Mouse (Mus musculus) CH12.LX (cell line): ENCODE results near the gene Mpp5. TPM values are rescaled to one million over a fixed set of nuclear protein-coding genes. Genes with fewer than 3 reads are reported as not detected.

Experiments
- DNase-seq: peaks from one replicate; pipeline ENCODE4 v3.0.0-alpha.2; 2013; ENCODE audit errors: extremely low read depth
- H3K27ac ChIP-seq: 2 replicates; pipeline ENCODE4 v1.5.1; 2012; ENCODE audit warnings: low read depth, mild to moderate bottlenecking, control low read depth, moderate library complexity; ENCODE audit not compliant: insufficient read depth
- H3K27me3 ChIP-seq: replicated peaks from 2 replicates; pipeline ENCODE3; 2012; ENCODE audit warnings: inconsistent platforms
- H3K36me3 ChIP-seq, 2 experiments: replicated peaks in 1 of 2; 2 replicates each; pipeline versions ENCODE3 to v1.6.1; 2012; ENCODE audit warnings: inconsistent platforms in 1 of 2, low read length in 1 of 2, mild to moderate bottlenecking in 1 of 2, mixed read lengths in 1 of 2, moderate library complexity in 1 of 2; ENCODE audit not compliant: control insufficient read depth in 1 of 2, insufficient read depth in 1 of 2
- H3K4me1 ChIP-seq, 2 experiments: 2 replicates each; pipeline ENCODE4 v1.6.1; 2012; ENCODE audit warnings: inconsistent platforms in 1 of 2, moderate library complexity in 1 of 2; ENCODE audit not compliant: insufficient read depth in 2 of 2, control insufficient read depth in 1 of 2
- H3K4me2 ChIP-seq: 2 replicates; pipeline ENCODE4 v1.6.1; 2012; ENCODE audit warnings: low read depth, mild to moderate bottlenecking, control low read depth; ENCODE audit not compliant: poor library complexity, insufficient read depth, severe bottlenecking
- H3K4me3 ChIP-seq, 3 experiments: fragments of 150-350 bp in 1 of 3; sonication (generic) in 1 of 3; replicated peaks in 1 of 3; 2 replicates each; pipeline versions ENCODE3 to v1.5.1; 2011 to 2012; ENCODE audit warnings: low read depth in 2 of 3, low read length in 2 of 3, mild to moderate bottlenecking in 2 of 3, moderate library complexity in 2 of 3, control low read depth in 1 of 3, improper control_type of control experiment in 1 of 3, inconsistent platforms in 1 of 3, mixed read lengths in 1 of 3; ENCODE audit not compliant: poor library complexity in 1 of 3
- H3K79me2 ChIP-seq: replicated peaks from 2 replicates; pipeline ENCODE4 v1.6.1; 2012; ENCODE audit warnings: mild to moderate bottlenecking, moderate library complexity; ENCODE audit not compliant: control insufficient read depth, poor library complexity, insufficient read depth, severe bottlenecking; ENCODE audit errors: extremely low read depth
- H3K9ac ChIP-seq: 2 replicates; pipeline ENCODE4 v1.6.1; 2012; ENCODE audit warnings: low read depth, mild to moderate bottlenecking, control low read depth, moderate library complexity; ENCODE audit not compliant: insufficient read depth
- H3K9me3 ChIP-seq: replicated peaks from 2 replicates; pipeline ENCODE3; 2012; ENCODE audit warnings: low read length, inconsistent platforms, mixed read lengths
- BHLHE40 ChIP-seq: IDR thresholded peaks from 2 replicates; pipeline ENCODE4 v1.6.1; 2011; ENCODE audit warnings: mild to moderate bottlenecking, low read depth, low read length, improper control_type of control experiment
- EP300 ChIP-seq: IDR thresholded peaks from 2 replicates; pipeline ENCODE4 v1.6.1; 2011; ENCODE audit warnings: low read length, improper control_type of control experiment
- ETS1 ChIP-seq: conservative IDR thresholded peaks from 2 replicates; pipeline ENCODE4 v1.6.1; 2012; ENCODE audit warnings: low read depth, mild to moderate bottlenecking, inconsistent platforms, low read length, improper control_type of control experiment, moderate library complexity
- GABPA ChIP-seq: IDR thresholded peaks from 2 replicates; pipeline ENCODE4 v1.6.1; 2012; ENCODE audit warnings: low read depth, low read length, improper control_type of control experiment, inconsistent platforms; ENCODE audit not compliant: insufficient replicate concordance
- IRF4 ChIP-seq: IDR thresholded peaks from 2 replicates; pipeline ENCODE4 v1.6.1; 2014; ENCODE audit warnings: low read depth, mild to moderate bottlenecking, inconsistent platforms, low read length, improper control_type of control experiment
- JUND ChIP-seq: conservative IDR thresholded peaks from 2 replicates; pipeline ENCODE4 v1.6.1; 2011; ENCODE audit warnings: low read depth, low read length, improper control_type of control experiment
- KAT2A ChIP-seq: IDR thresholded peaks from 2 replicates; pipeline ENCODE4 v1.6.1; 2012; ENCODE audit warnings: low read length, improper control_type of control experiment, inconsistent platforms; ENCODE audit not compliant: insufficient replicate concordance
- MAFK ChIP-seq: IDR thresholded peaks from 2 replicates; pipeline ENCODE4 v1.6.1; 2011; ENCODE audit warnings: low read length, improper control_type of control experiment; ENCODE audit not compliant: insufficient replicate concordance
- MAX ChIP-seq: IDR thresholded peaks from 2 replicates; pipeline ENCODE4 v1.6.1; 2011; ENCODE audit warnings: low read length, improper control_type of control experiment
- MXI1 ChIP-seq: IDR thresholded peaks from 2 replicates; pipeline ENCODE4 v1.6.1; 2011; ENCODE audit warnings: mild to moderate bottlenecking, low read depth, low read length, improper control_type of control experiment
- MYC ChIP-seq: IDR thresholded peaks from 2 replicates; pipeline ENCODE4 v1.6.1; 2011; ENCODE audit warnings: low read depth, mild to moderate bottlenecking, improper control_type of control experiment, low read length
- POLR2AphosphoS2 ChIP-seq: IDR thresholded peaks from 2 replicates; pipeline ENCODE4 v1.6.1; 2011; ENCODE audit warnings: low read depth, low read length, improper control_type of control experiment
- RCOR1 ChIP-seq: conservative IDR thresholded peaks from 2 replicates; pipeline ENCODE4 v1.6.1; 2012; ENCODE audit warnings: low read depth, mild to moderate bottlenecking, inconsistent platforms, low read length, improper control_type of control experiment
- TBP ChIP-seq: conservative IDR thresholded peaks from 2 replicates; pipeline ENCODE4 v1.6.1; 2011; ENCODE audit warnings: low read depth, low read length, improper control_type of control experiment
- USF2 ChIP-seq: conservative IDR thresholded peaks from 2 replicates; pipeline ENCODE4 v1.6.1; 2011; ENCODE audit warnings: low read depth, low read length, improper control_type of control experiment
- ZKSCAN1 ChIP-seq: IDR thresholded peaks from 2 replicates; pipeline ENCODE4 v1.6.1; 2012; ENCODE audit warnings: low read depth, inconsistent platforms, low read length, improper control_type of control experiment, borderline replicate concordance
- ZNF384 ChIP-seq: IDR thresholded peaks from 2 replicates; pipeline ENCODE4 v1.6.1; 2012; ENCODE audit warnings: low read depth, low read length, improper control_type of control experiment, inconsistent platforms
- dilution Hi-C: fragments of 300-500 bp; cut with MboI; formaldehyde crosslinking; loops from 2 replicates; pipeline ENCODE4 v1.14.3; 2020; ENCODE audit warnings: low sequenced_read_pairs; ENCODE audit not compliant: extremely low pct_unique_long_range_greater_than_20kb, extremely low pct_ligation_motif_present
- in situ Hi-C: fragments of 300-500 bp; cut with MboI; formaldehyde crosslinking; loops from 3 replicates; pipeline ENCODE4 v1.14.3; 2019; ENCODE audit warnings: low sequenced_read_pairs, low pct_ligation_motif_present, low pct_unique_long_range_greater_than_20kb, mixed read lengths
- polyA plus RNA-seq: library from polyadenylated mRNA; unstranded; fragments of >175 nt; gene quantifications from 2 replicates; pipeline ENCODE4 v1.2.1, GENCODE M21; 2012; ENCODE audit warnings: low read depth; ENCODE audit not compliant: insufficient read length
- total RNA-seq, 2 experiments: library from RNA; depleted of rRNA; stranded (reverse); fragments of 300-350 nt in 1 of 2; fragments of >200 nt in 1 of 2; gene quantifications; 2 replicates each; pipeline ENCODE4 v1.2.3; 2012 to 2014

The Mpp5 gene
- total and polyA plus RNA-seq, 3 experiments = 9.9 to 14.2 (median 13.6) TPM

- no peaks in the 10 kb centered on the region for H3K4me1 ChIP-seq
- H3K4me2 ChIP-seq = no peak overlapping the region
- dilution Hi-C loops (no loop called here), in situ Hi-C loops (loop anchor here (25.0 kb wide), 1 partner anchor 662 kb away; no protein-coding TSS in a partner anchor)
- peaks cover 38% of the 10 kb centered on the region for H3K79me2 ChIP-seq
- TF ChIP-seq ETS1 (no peak), MAFK (no peak), POLR2AphosphoS2 (no peak), TBP (no peak)
- H3K9ac ChIP-seq = no peak overlapping the region
- H3K9me3 ChIP-seq = no peaks in the 10 kb centered on the region
- no peak for DNase-seq
- H3K36me3 ChIP-seq = peaks cover 43 to 85% of the 10 kb centered on the region in 2 experiments
- H3K4me3 ChIP-seq = no peak overlapping the region
- H3K27ac ChIP-seq = no peak overlapping the region
- no peaks in the 10 kb centered on the region for H3K27me3 ChIP-seq
Measured at GRCm38 (mm10) chr12:78874581-78874980, 125.9 kb downstream of the Mpp5 start.

GRCm38 (mm10) chr12:78890062-78890461, 141.4 kb downstream of the Mpp5 start:
- Histone ChIP-seq H3K79me2 (no peaks in the 10 kb centered on the region), H3K4me1 (no peaks in the 10 kb centered on the region), H3K36me3 (peaks cover 10 to 34% of the 10 kb centered on the region in 2 experiments), H3K9ac (no peak overlapping the region), H3K4me2 (no peak overlapping the region), H3K27ac (no peak overlapping the region), H3K27me3 (no peaks in the 10 kb centered on the region), H3K4me3 (no peak overlapping the region), H3K9me3 (peaks cover 4% of the 10 kb centered on the region)
- in situ Hi-C loops = no loop called here
- TF ChIP-seq KAT2A (no peak), GABPA (no peak), ZNF384 (no peak), ZKSCAN1 (no peak), USF2 (no peak), MAX (no peak), BHLHE40 (no peak), RCOR1 (no peak), MXI1 (no peak), IRF4 (no peak), JUND (no peak), MYC (no peak), EP300 (no peak)
- DNase-seq = no peak
- dilution Hi-C loops = no loop called here

Other genes starting within 250 kb of the Mpp5 start
- gene Fam71d, start 57.4 kb upstream of the Mpp5 start, total RNA-seq (2012; rRNA removed) = not detected in 2 replicates
- not detected in 2 replicates for gene Fam71d, start 57.4 kb upstream of the Mpp5 start, total RNA-seq (2014; rRNA removed)
- gene Fam71d, start 57.4 kb upstream of the Mpp5 start, polyA plus RNA-seq = not detected in 2 replicates
- 28.4 and 30.0 TPM in 2 replicates for gene Atp6v1d, start 112.7 kb downstream of the Mpp5 start, total RNA-seq (2012; rRNA removed)
- 65.6 and 70.5 TPM in 2 replicates for gene Atp6v1d, start 112.7 kb downstream of the Mpp5 start, total RNA-seq (2014; rRNA removed)
- gene Atp6v1d, start 112.7 kb downstream of the Mpp5 start, polyA plus RNA-seq = 39.2 and 74.0 TPM in 2 replicates
- gene Eif2s1, start 112.9 kb downstream of the Mpp5 start, total RNA-seq (2012; rRNA removed) = 124 and 170 TPM in 2 replicates
- gene Eif2s1, start 112.9 kb downstream of the Mpp5 start, total RNA-seq (2014; rRNA removed) = 351 and 442 TPM in 2 replicates
- 196 and 197 TPM in 2 replicates for gene Eif2s1, start 112.9 kb downstream of the Mpp5 start, polyA plus RNA-seq
- 0.85 and 1.1 TPM in 2 replicates for gene Plek2, start 158.1 kb downstream of the Mpp5 start, total RNA-seq (2012; rRNA removed)
- gene Plek2, start 158.1 kb downstream of the Mpp5 start, total RNA-seq (2014; rRNA removed) = not detected in 2 replicates
- gene Plek2, start 158.1 kb downstream of the Mpp5 start, polyA plus RNA-seq = 0.30 TPM in 1 of 2 replicates, not detected in the other